Mouse (Mus musculus): Measurements from ENCODE around the gene A630095N17Rik. TPM values are rescaled to one million over a fixed set of nuclear protein-coding genes. Genes with fewer than 3 reads are reported as not detected.

The A630095N17Rik gene
- polyA plus RNA-seq, 1 experiment, result not detected

DNA sequence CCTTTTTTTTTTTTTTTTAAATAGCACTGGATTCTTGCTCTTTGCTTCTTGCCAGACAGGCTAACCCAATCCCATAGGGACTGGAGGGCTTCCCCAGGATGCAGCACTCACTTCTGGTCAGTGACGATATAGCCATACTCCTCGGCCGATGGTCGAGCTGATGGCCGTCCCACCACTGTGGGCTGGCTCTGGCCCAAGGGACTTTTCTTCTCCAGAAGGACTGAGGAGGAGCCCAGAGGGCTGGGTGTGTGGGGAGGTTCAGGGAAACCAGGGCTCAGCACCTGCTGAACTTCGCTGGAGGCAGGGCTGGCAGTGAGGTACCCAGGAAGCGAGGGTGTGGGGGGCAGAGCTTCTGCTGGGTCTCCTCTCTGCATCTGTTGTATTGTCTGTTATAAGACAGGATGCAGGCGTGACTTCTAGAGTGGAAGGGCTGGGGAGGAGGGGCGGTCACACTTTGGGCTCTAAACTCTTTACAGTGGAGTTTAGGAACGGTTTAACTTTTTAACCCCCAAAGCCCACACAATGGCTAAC lies 23.7 kb upstream of the A630095N17Rik start:
- no peak for TF ChIP-seq POLR2A (IDR thresholded peaks at IDR 0.05; ENCODE audit: borderline replicate concordance, insufficient read depth, low read length)
- TF ChIP-seq CTCF (IDR thresholded peaks at IDR 0.05; ENCODE audit: borderline replicate concordance, insufficient read depth, low read depth, low read length), result no peak
- Histone ChIP-seq H3K4me3 (replicated peaks; ENCODE audit: insufficient read depth, low read depth, low read length) (no peak overlapping the region), H3K4me1 (ENCODE audit: control insufficient read depth, insufficient read depth, low read length) (peaks cover 24% of the 10 kb centered on the region), H3K27me3 (ENCODE audit: control insufficient read depth, insufficient read depth, low read length) (no peaks in the 10 kb centered on the region), H3K27ac (ENCODE audit: insufficient read depth, low read length) (no peak overlapping the region)
- 54% methylated on average over 10 of the region's 10 CpGs for WGBS
- no peak for DNase-seq

DNA sequence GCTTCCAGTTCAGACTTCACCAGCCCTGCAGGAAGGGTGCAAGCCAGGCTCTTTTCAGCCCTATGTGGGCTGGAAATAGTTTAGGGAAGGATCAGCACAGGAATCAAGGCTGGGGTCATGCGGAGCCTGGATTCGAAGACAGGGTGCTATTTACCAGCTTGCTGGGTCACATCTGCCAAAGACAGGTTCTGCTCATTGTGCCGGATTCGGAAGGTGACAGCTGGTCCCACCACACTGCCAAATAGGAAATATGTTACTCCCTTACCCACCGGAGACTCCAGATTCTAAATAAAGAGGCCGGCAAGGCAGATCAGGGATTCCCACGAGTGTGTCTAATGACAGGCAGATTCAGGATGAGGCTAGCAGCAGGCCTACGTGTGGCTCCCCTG lies 22.7 kb upstream of the A630095N17Rik start:
- peak in 1 of 2 experiments; percentile 50 for DNase-seq
- peaks cover 27% of the 10 kb centered on the region for H3K4me1 ChIP-seq (ENCODE audit: control insufficient read depth, insufficient read depth, low read length)
- no peaks in the 10 kb centered on the region for H3K27me3 ChIP-seq (ENCODE audit: control insufficient read depth, insufficient read depth, low read length)
- TF ChIP-seq CTCF (IDR thresholded peaks at IDR 0.05; ENCODE audit: borderline replicate concordance, insufficient read depth, low read depth, low read length) (no peak), POLR2A (IDR thresholded peaks at IDR 0.05; ENCODE audit: borderline replicate concordance, insufficient read depth, low read length) (no peak)
- H3K27ac ChIP-seq (ENCODE audit: insufficient read depth, low read length), result peak overlapping the region; percentile 46; the same call in 1 of the 2 replicates
- WGBS, result 15% methylated on average over 8 of the region's 8 CpGs
- H3K4me3 ChIP-seq (replicated peaks; ENCODE audit: insufficient read depth, low read depth, low read length), result no peak overlapping the region

DNA sequence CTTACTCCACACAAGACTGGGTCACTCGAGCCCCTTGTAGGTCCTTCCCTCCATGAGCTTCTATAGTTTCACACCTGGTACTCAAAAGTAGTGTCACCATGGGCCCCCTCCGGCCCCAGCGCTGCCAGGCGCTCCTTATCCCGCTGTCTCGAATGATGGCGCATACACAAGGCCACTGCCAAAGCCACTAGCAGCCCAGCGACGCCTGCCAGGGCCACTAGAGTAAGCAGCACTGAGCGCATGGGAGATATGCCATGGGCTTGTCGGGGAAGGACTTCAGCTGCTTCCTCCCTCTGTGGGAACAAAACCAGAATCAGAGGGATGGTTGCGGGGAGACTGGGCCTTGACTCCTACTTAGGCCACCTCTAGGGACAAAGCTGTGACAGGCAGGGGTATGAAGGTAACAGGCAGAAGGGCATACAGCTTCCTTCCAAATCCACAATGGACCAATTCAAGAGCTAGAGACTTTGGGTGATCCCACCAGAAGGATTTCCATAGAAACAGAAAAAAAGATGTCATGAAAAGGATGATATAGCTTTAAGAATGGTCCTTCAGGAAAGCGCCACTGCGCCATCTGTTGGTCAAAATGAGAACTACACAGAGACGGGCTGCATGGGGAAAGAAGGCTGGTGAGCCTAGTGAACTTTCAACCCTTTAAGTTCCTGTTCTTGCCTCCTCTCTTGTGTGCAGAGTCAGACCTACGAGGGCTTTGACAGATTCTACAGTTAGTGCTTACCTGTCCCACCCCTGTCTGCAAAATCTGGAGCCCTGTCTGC lies 22.1 kb upstream of the A630095N17Rik start:
- Histone ChIP-seq H3K27ac (ENCODE audit: insufficient read depth, low read length) (peak overlapping the region; percentile 46; the same call in 1 of the 2 replicates), H3K4me3 (replicated peaks; ENCODE audit: insufficient read depth, low read depth, low read length) (no peak overlapping the region), H3K27me3 (ENCODE audit: control insufficient read depth, insufficient read depth, low read length) (no peaks in the 10 kb centered on the region), H3K4me1 (ENCODE audit: control insufficient read depth, insufficient read depth, low read length) (peaks cover 27% of the 10 kb centered on the region)
- 40% methylated on average over 16 of the region's 16 CpGs for WGBS
- peak; percentile 76 to 91 for DNase-seq
- TF ChIP-seq POLR2A (IDR thresholded peaks at IDR 0.05; ENCODE audit: borderline replicate concordance, insufficient read depth, low read length) (0 out of 2 replicates have a peak, but pooled peaks have one; percentile 9), CTCF (IDR thresholded peaks at IDR 0.05; ENCODE audit: borderline replicate concordance, insufficient read depth, low read depth, low read length) (peak; percentile 80)

DNA sequence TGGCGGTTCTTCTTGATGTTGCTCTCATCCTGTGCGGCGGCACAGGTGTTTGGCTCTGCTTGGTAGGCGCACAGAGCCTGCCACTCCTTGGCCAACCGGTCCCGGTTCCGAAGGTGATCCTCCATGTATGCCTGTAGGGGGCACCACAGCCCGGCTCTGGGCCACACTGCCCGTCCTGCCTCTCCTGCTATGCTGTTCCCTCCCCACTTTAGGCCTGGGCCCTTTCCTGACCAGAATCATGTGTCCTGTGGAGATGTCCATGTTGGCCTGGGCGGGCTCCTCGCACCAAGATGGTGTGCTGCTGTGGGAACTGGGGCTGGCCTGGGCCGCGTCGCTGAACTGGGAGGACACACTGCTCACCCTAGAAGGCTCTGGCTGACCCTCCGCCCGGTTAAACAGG lies 21.1 kb upstream of the A630095N17Rik start:
- peaks cover 33% of the 10 kb centered on the region for H3K4me1 ChIP-seq (ENCODE audit: control insufficient read depth, insufficient read depth, low read length)
- H3K4me3 ChIP-seq (replicated peaks; ENCODE audit: insufficient read depth, low read depth, low read length), result no peak overlapping the region
- H3K27me3 ChIP-seq (ENCODE audit: control insufficient read depth, insufficient read depth, low read length), result no peaks in the 10 kb centered on the region
- TF ChIP-seq POLR2A (IDR thresholded peaks at IDR 0.05; ENCODE audit: borderline replicate concordance, insufficient read depth, low read length) (no peak), CTCF (IDR thresholded peaks at IDR 0.05; ENCODE audit: borderline replicate concordance, insufficient read depth, low read depth, low read length) (peak; percentile 22; the same call in 1 of the 2 replicates)
- H3K27ac ChIP-seq (ENCODE audit: insufficient read depth, low read length), result no peak overlapping the region
- WGBS, result 75% methylated on average over 16 of the region's 16 CpGs
- peak in 1 of 2 experiments; percentile 45 for DNase-seq

DNA sequence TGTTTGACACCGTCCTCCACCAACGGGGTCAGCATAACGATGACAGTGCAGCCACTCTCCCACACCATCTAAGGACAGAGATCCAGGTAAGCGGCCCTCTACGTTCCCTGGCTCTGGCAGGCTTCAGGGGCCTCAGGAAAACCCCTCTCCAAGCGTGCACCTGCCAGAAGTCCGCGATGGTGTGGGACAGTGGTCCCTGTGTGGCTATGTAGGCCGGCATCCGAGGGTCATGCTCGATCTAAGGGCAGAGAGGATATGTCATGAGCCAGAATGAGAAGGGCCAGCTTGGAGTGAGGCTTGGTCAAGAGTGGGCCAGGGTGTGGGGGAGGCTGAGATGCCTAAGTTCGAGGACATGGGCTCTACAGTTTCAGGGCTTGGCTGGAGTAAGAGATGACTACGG lies 20.4 kb upstream of the A630095N17Rik start:
- no peaks in the 10 kb centered on the region for H3K27me3 ChIP-seq (ENCODE audit: control insufficient read depth, insufficient read depth, low read length)
- peaks cover 41% of the 10 kb centered on the region for H3K4me1 ChIP-seq (ENCODE audit: control insufficient read depth, insufficient read depth, low read length)
- TF ChIP-seq CTCF (IDR thresholded peaks at IDR 0.05; ENCODE audit: borderline replicate concordance, insufficient read depth, low read depth, low read length), result no peak
- TF ChIP-seq POLR2A (IDR thresholded peaks at IDR 0.05; ENCODE audit: borderline replicate concordance, insufficient read depth, low read length), result no peak
- H3K27ac ChIP-seq (ENCODE audit: insufficient read depth, low read length), result no peak overlapping the region
- no peak for DNase-seq
- H3K4me3 ChIP-seq (replicated peaks; ENCODE audit: insufficient read depth, low read depth, low read length), result no peak overlapping the region
- WGBS, result 76% methylated on average over 13 of the region's 13 CpGs

DNA sequence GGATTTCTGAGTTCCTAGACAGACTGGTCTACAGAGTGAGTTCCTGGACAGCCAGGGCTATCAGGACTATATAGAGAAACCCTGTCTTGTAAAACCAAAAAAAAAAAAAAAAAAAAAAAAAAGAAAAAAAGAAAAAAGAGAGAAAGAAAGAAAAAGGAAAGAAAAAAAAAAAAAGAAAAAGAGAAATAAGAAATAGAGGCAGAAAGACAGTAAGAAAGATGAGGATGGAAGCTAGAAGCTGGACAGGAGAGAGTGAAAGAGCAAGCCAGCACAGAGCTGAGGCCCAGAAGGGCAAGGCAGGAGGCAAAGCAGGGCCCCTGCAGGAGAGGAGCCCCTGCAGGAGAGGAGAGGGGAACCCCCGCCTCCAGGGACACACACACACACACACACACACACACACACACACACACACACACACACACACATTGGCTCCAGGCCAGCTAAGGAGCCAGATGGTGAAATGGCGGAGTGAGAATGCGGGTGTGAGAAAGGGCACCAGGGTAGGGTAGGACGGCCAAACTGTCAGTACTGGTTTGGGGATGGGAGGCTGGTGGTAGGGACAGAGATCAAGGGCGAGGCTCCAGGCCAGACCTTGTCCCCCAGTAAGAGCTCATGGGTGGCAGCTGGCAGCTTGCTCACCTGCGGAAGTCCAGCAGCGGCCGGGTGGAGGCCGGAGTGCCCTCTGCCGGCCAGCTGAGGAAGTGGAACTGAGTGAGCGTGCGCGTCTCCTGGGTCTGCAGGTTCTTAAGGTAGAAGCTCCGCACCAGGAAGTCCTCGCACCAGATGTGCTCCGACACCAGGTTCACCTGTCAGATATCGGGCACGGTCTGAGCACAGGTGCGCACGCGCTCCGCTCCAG lies 19.4 kb upstream of the A630095N17Rik start:
- DNase-seq, result peak; percentile 88 to 90
- peak overlapping the region; percentile 73 for H3K27ac ChIP-seq (ENCODE audit: insufficient read depth, low read length)
- H3K4me1 ChIP-seq (ENCODE audit: control insufficient read depth, insufficient read depth, low read length), result peaks cover 48% of the 10 kb centered on the region
- peak overlapping the region; percentile 48 for H3K4me3 ChIP-seq (replicated peaks; ENCODE audit: insufficient read depth, low read depth, low read length)
- 4% methylated on average over 21 of the region's 22 CpGs for WGBS
- TF ChIP-seq CTCF (IDR thresholded peaks at IDR 0.05; ENCODE audit: borderline replicate concordance, insufficient read depth, low read depth, low read length), result peak; percentile 82
- 0 out of 2 replicates have a peak, but pooled peaks have one; percentile 30 for TF ChIP-seq POLR2A (IDR thresholded peaks at IDR 0.05; ENCODE audit: borderline replicate concordance, insufficient read depth, low read length)
- no peaks in the 10 kb centered on the region for H3K27me3 ChIP-seq (ENCODE audit: control insufficient read depth, insufficient read depth, low read length)

DNA sequence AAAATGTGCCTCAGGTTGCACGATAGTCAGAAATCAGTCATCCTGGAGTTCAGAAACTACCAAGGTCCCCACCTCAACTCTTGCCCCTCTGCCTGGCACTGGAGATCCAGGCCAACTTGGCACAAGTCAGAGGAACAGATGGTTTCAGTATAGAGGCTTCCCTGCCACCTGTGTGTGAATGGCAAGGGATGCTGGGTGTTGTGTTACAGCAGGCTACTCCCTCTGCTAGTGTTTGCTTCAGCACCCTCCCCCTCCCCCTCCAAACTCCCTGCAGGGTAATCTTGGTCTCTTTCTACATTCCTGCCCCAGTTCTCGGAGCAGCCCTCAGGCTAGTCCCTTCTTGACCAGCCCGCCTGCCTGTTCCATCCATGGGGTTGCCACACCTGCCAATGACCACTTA lies 18.6 kb upstream of the A630095N17Rik start:
- H3K27ac ChIP-seq (ENCODE audit: insufficient read depth, low read length), result 0 out of 2 replicates have a peak overlapping the region, but pooled peaks have one; percentile 38
- WGBS, result 15% methylated on average over 3 of the region's 3 CpGs
- peak; percentile 75 to 85 for DNase-seq
- H3K4me3 ChIP-seq (replicated peaks; ENCODE audit: insufficient read depth, low read depth, low read length), result no peak overlapping the region
- no peaks in the 10 kb centered on the region for H3K27me3 ChIP-seq (ENCODE audit: control insufficient read depth, insufficient read depth, low read length)
- peaks cover 48% of the 10 kb centered on the region for H3K4me1 ChIP-seq (ENCODE audit: control insufficient read depth, insufficient read depth, low read length)
- TF ChIP-seq CTCF (IDR thresholded peaks at IDR 0.05; ENCODE audit: borderline replicate concordance, insufficient read depth, low read depth, low read length), result no peak
- TF ChIP-seq POLR2A (IDR thresholded peaks at IDR 0.05; ENCODE audit: borderline replicate concordance, insufficient read depth, low read length), result no peak
